Mouse (Mus musculus) heart, embryonic 14.5 days (tissue): ENCODE measurements around the gene Mcu. TPM values are rescaled to one million over a fixed set of nuclear protein-coding genes. Genes with fewer than 3 reads are reported as not detected.

ENCODE experiments used
- ATAC-seq: fragments of 200-750 bp; cut with Nextera tagmentation; 2 replicates; pipeline ENCODE4 v1.8.0; 2017; ENCODE audit warnings: low read depth, moderate TSS enrichment; ENCODE audit not compliant: insufficient number of reproducible peaks, insufficient read depth, low FRiP score
- H3K27ac ChIP-seq, 2 experiments: fragments of 200-500 bp in 1 of 2; fragments of 300-500 bp in 1 of 2; sonication (generic) in 1 of 2; replicated peaks in 1 of 2; 2 replicates each; pipeline ENCODE4 v1.5.1; 2012 to 2014; ENCODE audit warnings: low read depth in 2 of 2, low read length in 2 of 2, control low read depth in 1 of 2, mild to moderate bottlenecking in 1 of 2, mixed read lengths in 1 of 2; ENCODE audit not compliant: control insufficient read depth in 1 of 2, insufficient read depth in 1 of 2
- H3K27me3 ChIP-seq: fragments of 300-500 bp; sonication (generic); 2 replicates; pipeline ENCODE4 v1.6.1; 2014; ENCODE audit warnings: mild to moderate bottlenecking, low read length, control low read depth; ENCODE audit not compliant: control insufficient read depth, insufficient read depth
- H3K36me3 ChIP-seq: fragments of 300-500 bp; sonication (generic); 2 replicates; pipeline ENCODE4 v1.6.1; 2014; ENCODE audit warnings: mild to moderate bottlenecking, control low read depth, low read length, mixed read lengths; ENCODE audit not compliant: control insufficient read depth, insufficient read depth
- H3K4me1 ChIP-seq, 2 experiments: fragments of 200-500 bp in 1 of 2; fragments of 300-500 bp in 1 of 2; sonication (generic) in 1 of 2; 2 replicates each; pipeline ENCODE4 v1.6.1; 2012 to 2014; ENCODE audit warnings: low read length in 2 of 2, control low read depth in 1 of 2, mixed read lengths in 1 of 2; ENCODE audit not compliant: control insufficient read depth in 2 of 2, insufficient read depth in 2 of 2
- H3K4me2 ChIP-seq: fragments of 300-500 bp; sonication (generic); 2 replicates; pipeline ENCODE4 v1.6.1; 2014; ENCODE audit warnings: mild to moderate bottlenecking, low read length
- H3K4me3 ChIP-seq, 2 experiments: fragments of 200-500 bp in 1 of 2; fragments of 300-500 bp in 1 of 2; sonication (generic) in 1 of 2; 2 replicates each; pipeline ENCODE4 v1.5.1; 2012 to 2014; ENCODE audit warnings: low read length in 2 of 2, mild to moderate bottlenecking in 2 of 2, control low read depth in 1 of 2, low read depth in 1 of 2, moderate library complexity in 1 of 2; ENCODE audit not compliant: control insufficient read depth in 1 of 2, insufficient read depth in 1 of 2
- H3K9ac ChIP-seq: fragments of 300-500 bp; sonication (generic); 2 replicates; pipeline ENCODE4 v1.6.1; 2014; ENCODE audit warnings: mild to moderate bottlenecking, low read length
- H3K9me3 ChIP-seq: fragments of 300-500 bp; sonication (generic); 2 replicates; pipeline ENCODE4 v1.6.1; 2016; ENCODE audit warnings: low read length, control low read depth; ENCODE audit not compliant: control insufficient read depth
- WGBS: fragments of 180-500 bp; shearing (Covaris S2); extraction: QIAGEN DNeasy Blood & Tissue Kit; methylation state at CpG from one replicate; pipeline ENCODE4 v1.1.7; 2014; 5-methylcytosine and 5-hydroxymethylcytosine counted together
- polyA plus RNA-seq: library from polyadenylated mRNA; unstranded; fragments of >200 nt; fragmentation: Nextera tagmentation; extraction: Ambion mirVana; gene quantifications from 2 replicates; pipeline ENCODE4 v1.2.1, GENCODE M21; 2014

Gene Mcu
- polyA plus RNA-seq, 1 experiment from 2014 or later: 28.8 TPM

DNA sequence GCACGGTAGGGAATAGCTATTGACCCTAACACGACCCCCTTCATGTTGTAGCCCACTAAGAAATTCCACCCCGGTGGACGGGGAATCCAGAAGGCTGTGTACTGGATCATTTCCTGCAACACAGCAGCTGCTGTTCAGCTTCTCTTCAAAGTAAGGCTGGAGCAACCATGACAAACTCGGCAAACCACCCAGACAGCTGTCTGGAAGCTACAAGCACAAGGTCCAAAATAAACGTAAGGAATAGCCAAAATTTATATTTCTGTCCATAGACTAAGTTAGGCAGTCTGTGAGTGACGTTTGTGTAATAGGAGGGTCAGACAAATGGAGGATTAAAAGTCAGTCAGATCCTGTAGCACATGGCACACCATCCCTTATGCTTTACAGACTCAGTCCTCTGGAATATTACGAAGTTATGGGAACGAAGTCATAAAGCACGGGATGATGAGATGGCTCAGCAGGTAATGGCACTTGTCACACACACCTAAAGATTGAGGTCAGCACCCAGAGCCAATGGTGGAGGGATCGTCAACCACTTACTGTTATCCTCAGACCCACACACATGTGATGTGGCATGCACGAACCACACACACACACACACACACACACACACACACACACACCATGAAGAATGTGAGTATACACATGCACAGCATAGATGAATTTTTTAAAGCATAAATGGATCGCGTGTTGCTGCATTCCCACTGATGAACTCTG is 105.6 kb downstream of the Mcu start:
- Histone ChIP-seq H3K9me3 (no peaks in the 10 kb centered on the region), H3K4me3 (no peak overlapping the region), H3K4me1 (peaks cover 18 to 31% of the 10 kb centered on the region in 2 experiments), H3K9ac (no peak overlapping the region), H3K36me3 (no peaks in the 10 kb centered on the region), H3K27me3 (no peaks in the 10 kb centered on the region), H3K27ac (peak overlapping the region; percentile 6 to 28; a peak in 2 of 4 replicates), H3K4me2 (peak overlapping the region; percentile 29)
- ATAC-seq: no peak
- 34% methylated on average over 14 of the region's 14 CpGs for WGBS

GRCm38 (mm10) chr10:59509197-59509596 is 107.3 kb downstream of the Mcu start:
- H3K27ac ChIP-seq: peak overlapping the region in 1 of 2 experiments; percentile 47; a peak in 1 of 4 replicates
- 72% methylated on average over 4 of the region's 4 CpGs for WGBS
- H3K36me3 ChIP-seq: no peaks in the 10 kb centered on the region
- no peaks in the 10 kb centered on the region for H3K27me3 ChIP-seq
- ATAC-seq: no peak
- H3K4me2 ChIP-seq: no peak overlapping the region
- H3K9ac ChIP-seq: no peak overlapping the region
- no peak overlapping the region for H3K4me3 ChIP-seq
- H3K4me1 ChIP-seq: peaks cover 15 to 24% of the 10 kb centered on the region in 2 experiments
- no peaks in the 10 kb centered on the region for H3K9me3 ChIP-seq

- WGBS: 63% methylated on average over 5 of the region's 5 CpGs
- Histone ChIP-seq H3K4me2 (no peak overlapping the region), H3K4me1 (peaks cover 21 to 24% of the 10 kb centered on the region in 2 experiments), H3K4me3 (no peak overlapping the region), H3K27ac (no peak overlapping the region), H3K9ac (no peak overlapping the region), H3K36me3 (no peaks in the 10 kb centered on the region), H3K9me3 (no peaks in the 10 kb centered on the region), H3K27me3 (no peaks in the 10 kb centered on the region)
- ATAC-seq: no peak
These were observed 109.8 kb downstream of the Mcu start for GRCm38 (mm10) chr10:59506711-59507110.

- no peak for ATAC-seq
- no peaks in the 10 kb centered on the region for H3K36me3 ChIP-seq
- no peak overlapping the region for H3K27ac ChIP-seq
- H3K4me2 ChIP-seq: peak overlapping the region; percentile 43
- no peaks in the 10 kb centered on the region for H3K27me3 ChIP-seq
- no peak overlapping the region for H3K9ac ChIP-seq
- H3K4me1 ChIP-seq: peaks cover 9 to 12% of the 10 kb centered on the region in 2 experiments; a peak in 3 of 4 replicates
- no peak overlapping the region for H3K4me3 ChIP-seq
- WGBS: 76% methylated on average over 3 of the region's 3 CpGs
- no peaks in the 10 kb centered on the region for H3K9me3 ChIP-seq
These were observed 112.2 kb downstream of the Mcu start for GRCm38 (mm10) chr10:59504291-59504690.

- peak overlapping the region; percentile 43 for H3K4me2 ChIP-seq
- H3K27me3 ChIP-seq: no peaks in the 10 kb centered on the region
- no peaks in the 10 kb centered on the region for H3K9me3 ChIP-seq
- no peaks in the 10 kb centered on the region for H3K36me3 ChIP-seq
- ATAC-seq: 0 out of 2 replicates have a peak, but pooled peaks have one; percentile 35
- peak overlapping the region in 1 of 2 experiments; percentile 19; a peak in 1 of 4 replicates for H3K27ac ChIP-seq
- 58% methylated on average over 31 of the region's 31 CpGs for WGBS
- H3K9ac ChIP-seq: 0 out of 2 replicates have a peak overlapping the region, but pooled peaks have one; percentile 2
- H3K4me1 ChIP-seq: peaks cover 9 to 12% of the 10 kb centered on the region in 2 experiments; a peak in 3 of 4 replicates
- peak overlapping the region; percentile 10 to 37; a peak in 3 of 4 replicates for H3K4me3 ChIP-seq
These were observed 112.9 kb downstream of the Mcu start for GRCm38 (mm10) chr10:59503433-59504210.

- Histone ChIP-seq H3K36me3 (no peaks in the 10 kb centered on the region), H3K4me2 (no peak overlapping the region), H3K9ac (no peak overlapping the region), H3K27ac (peak overlapping the region in 1 of 2 experiments; percentile 49; a peak in 2 of 4 replicates), H3K9me3 (no peaks in the 10 kb centered on the region), H3K27me3 (no peaks in the 10 kb centered on the region), H3K4me1 (peaks cover 9 to 12% of the 10 kb centered on the region in 2 experiments; a peak in 3 of 4 replicates), H3K4me3 (no peak overlapping the region)
- no peak for ATAC-seq
- 55% methylated on average over 12 of the region's 12 CpGs for WGBS
These were observed 114.1 kb downstream of the Mcu start for GRCm38 (mm10) chr10:59502381-59502780.

GRCm38 (mm10) chr10:59501761-59502160 is 114.7 kb downstream of the Mcu start:
- H3K27ac ChIP-seq: peak overlapping the region; percentile 34 to 49
- no peak overlapping the region for H3K4me3 ChIP-seq
- ATAC-seq: no peak
- peaks cover 9 to 12% of the 10 kb centered on the region in 2 experiments; a peak in 3 of 4 replicates for H3K4me1 ChIP-seq
- no peaks in the 10 kb centered on the region for H3K9me3 ChIP-seq
- H3K36me3 ChIP-seq: no peaks in the 10 kb centered on the region
- no peak overlapping the region for H3K9ac ChIP-seq
- WGBS: 77% methylated on average over 9 of the region's 9 CpGs
- no peaks in the 10 kb centered on the region for H3K27me3 ChIP-seq
- H3K4me2 ChIP-seq: no peak overlapping the region
